Mouse (Mus musculus): ENCODE results near the gene Prcd.

DNA sequence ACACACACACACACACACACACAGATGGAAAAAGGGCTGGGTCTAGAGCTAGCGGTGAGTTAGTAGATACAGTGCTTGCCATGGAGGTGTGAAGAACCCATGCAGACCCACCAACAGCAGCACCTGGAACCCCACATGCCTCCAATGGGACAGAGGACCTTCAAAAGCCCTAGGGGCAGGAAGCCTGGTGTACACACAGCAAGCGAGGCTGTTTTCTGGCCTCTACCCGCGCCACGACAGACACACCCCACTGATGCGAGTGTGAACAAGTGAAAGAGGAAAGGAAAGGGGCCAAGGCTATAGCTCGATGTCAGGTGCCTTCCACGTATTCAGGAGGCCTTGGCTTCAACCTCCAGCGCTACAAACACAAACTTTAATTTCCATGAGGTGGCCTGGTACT lies 41.5 kb upstream of the Prcd start:
- no peak for TF ChIP-seq CTCF (IDR thresholded peaks at IDR 0.05; ENCODE audit: borderline replicate concordance, insufficient read depth, low read length)
- no peak for TF ChIP-seq POLR2A (IDR thresholded peaks at IDR 0.05; ENCODE audit: low read depth, low read length)

Measured in embryonic fibroblast, embryonic 13.5 days (primary cell).